Mouse (Mus musculus) olfactory bulb, adult 2 months (tissue): ENCODE data around the gene Lsamp. TPM values are rescaled to one million over a fixed set of nuclear protein-coding genes. Genes with fewer than 3 reads are reported as not detected.

ENCODE experiments used
- H3K27ac ChIP-seq: fragments of 200-500 bp; 2 replicates; pipeline ENCODE4 v1.5.1; 2012; ENCODE audit warnings: low read depth, low read length; ENCODE audit not compliant: insufficient read depth
- H3K4me1 ChIP-seq: fragments of 200-500 bp; 2 replicates; pipeline ENCODE4 v1.6.1; 2012; ENCODE audit warnings: low read length; ENCODE audit not compliant: control insufficient read depth, insufficient read depth
- H3K4me3 ChIP-seq: fragments of 200-500 bp; 2 replicates; pipeline ENCODE4 v1.5.1; 2012; ENCODE audit warnings: mild to moderate bottlenecking, low read depth, low read length, moderate library complexity; ENCODE audit not compliant: insufficient read depth
- CTCF ChIP-seq: fragments of 200-500 bp; IDR thresholded peaks from 2 replicates; pipeline ENCODE4 v1.5.1; 2012; ENCODE audit warnings: low read depth, mild to moderate bottlenecking, low read length, moderate library complexity; ENCODE audit not compliant: insufficient read depth
- POLR2A ChIP-seq: fragments of 200-500 bp; IDR thresholded peaks from 2 replicates; pipeline ENCODE4 v1.6.1; 2012; ENCODE audit warnings: mild to moderate bottlenecking, low read depth, low read length, moderate library complexity; ENCODE audit not compliant: insufficient read depth
- WGBS: fragments of 180-500 bp; shearing (Covaris S2); methylation state at CpG from one replicate; pipeline ENCODE4 v1.1.7; 2018; 5-methylcytosine and 5-hydroxymethylcytosine counted together
- polyA plus RNA-seq: library from polyadenylated mRNA; stranded (reverse); fragments of >200 nt; gene quantifications from 2 replicates; pipeline ENCODE4 v1.2.4, GENCODE M21; 2012; ENCODE audit warnings: low replicate concordance; ENCODE audit not compliant: missing spikeins, insufficient read depth, insufficient read length

Lsamp gene
- polyA plus RNA-seq, 1 experiment: 34.4 TPM

- no peak for TF ChIP-seq CTCF
- no peak for TF ChIP-seq POLR2A
- WGBS: 88% methylated on average over 1 of the region's 1 CpGs
- Histone ChIP-seq H3K4me1 (no peaks in the 10 kb centered on the region), H3K27ac (no peak overlapping the region), H3K4me3 (no peak overlapping the region)
Measured at GRCm38 (mm10) chr16:42097510-42097909, 2113.3 kb downstream of the Lsamp start.

DNA sequence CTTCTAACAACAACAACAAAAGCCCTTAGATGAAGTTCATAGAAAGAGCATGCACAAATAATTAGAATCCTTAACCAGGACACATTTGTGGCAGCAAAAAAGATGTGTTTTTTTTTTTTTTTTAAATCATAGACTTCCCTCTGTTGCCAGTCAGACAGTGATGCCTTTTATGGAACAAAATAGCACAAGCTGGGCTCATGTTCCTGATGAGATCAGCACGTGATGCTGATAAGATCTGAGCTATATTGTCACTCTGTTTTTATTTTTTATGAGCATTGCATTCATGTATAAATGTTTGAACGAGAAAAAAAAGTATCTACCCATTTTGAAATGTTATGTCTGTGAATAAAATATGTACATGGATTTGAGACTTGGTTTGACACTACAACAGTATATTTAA is 2118.0 kb downstream of the Lsamp start:
- no peaks in the 10 kb centered on the region for H3K4me1 ChIP-seq
- no peak overlapping the region for H3K27ac ChIP-seq
- TF ChIP-seq POLR2A (no peak), CTCF (no peak)
- no peak overlapping the region for H3K4me3 ChIP-seq
- WGBS: 54% methylated on average over 2 of the region's 2 CpGs

GRCm38 (mm10) chr16:42102635-42103034 is 2118.5 kb downstream of the Lsamp start:
- no peak for TF ChIP-seq POLR2A
- no peak for TF ChIP-seq CTCF
- H3K27ac ChIP-seq: no peak overlapping the region
- 42% methylated on average over 8 of the region's 8 CpGs for WGBS

DNA sequence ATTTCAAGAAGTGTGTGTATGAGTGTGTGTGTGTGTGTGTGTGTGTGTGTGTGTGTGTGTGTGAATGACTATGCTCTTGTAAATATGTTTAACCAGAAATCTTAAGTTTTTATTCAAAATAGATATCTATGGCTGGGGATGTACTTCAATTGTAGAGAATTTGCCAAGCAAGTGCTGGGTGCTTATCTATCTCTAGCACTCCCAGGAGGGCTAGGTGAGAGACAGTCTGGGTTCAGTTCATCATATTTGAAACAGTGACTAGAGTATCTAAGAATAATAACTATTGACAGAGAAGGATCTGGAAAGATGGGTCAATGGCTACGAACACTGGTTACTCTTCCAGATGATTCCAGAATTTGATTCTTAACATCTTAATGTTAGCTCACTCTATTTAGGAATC is 2128.1 kb downstream of the Lsamp start:
- Histone ChIP-seq H3K27ac (no peak overlapping the region), H3K4me1 (no peaks in the 10 kb centered on the region), H3K4me3 (no peak overlapping the region)
- no peak for TF ChIP-seq CTCF
- no peak for TF ChIP-seq POLR2A
- WGBS: 97% methylated on average over 1 of the region's 1 CpGs

More at GRCm38 (mm10) chr16:42102635-42103034, 2118.5 kb downstream of the Lsamp start:
- no peaks in the 10 kb centered on the region for H3K4me1 ChIP-seq
- no peak overlapping the region for H3K4me3 ChIP-seq

- H3K27ac ChIP-seq: no peak overlapping the region
- no peaks in the 10 kb centered on the region for H3K4me1 ChIP-seq
- WGBS: 76% methylated on average over 2 of the region's 2 CpGs
- TF ChIP-seq POLR2A: no peak
- no peak for TF ChIP-seq CTCF
- no peak overlapping the region for H3K4me3 ChIP-seq
Measured at GRCm38 (mm10) chr16:42113246-42113645, 2129.1 kb downstream of the Lsamp start.

DNA sequence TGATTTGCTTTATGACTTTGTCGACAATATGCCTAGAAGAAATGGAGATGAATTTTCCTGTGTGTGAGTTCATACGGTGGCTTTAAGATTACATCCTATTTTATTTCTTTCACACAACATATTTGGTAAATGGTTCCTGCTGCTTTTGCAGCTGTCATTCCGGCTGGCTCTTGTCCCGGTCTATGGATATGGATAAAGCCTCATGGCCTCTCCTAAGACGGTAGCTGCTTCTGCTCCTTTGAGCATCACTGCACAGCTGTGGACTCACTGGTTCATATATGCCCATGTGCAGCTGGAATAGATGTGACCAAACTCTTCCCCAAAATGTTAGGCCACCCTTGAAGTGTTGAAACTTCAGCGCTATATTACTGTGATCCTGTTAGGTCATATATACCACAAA is 2137.6 kb downstream of the Lsamp start:
- 93% methylated on average over 6 of the region's 6 CpGs for WGBS
- TF ChIP-seq POLR2A: no peak
- TF ChIP-seq CTCF: no peak
- Histone ChIP-seq H3K4me1 (no peaks in the 10 kb centered on the region), H3K4me3 (no peak overlapping the region), H3K27ac (no peak overlapping the region)

DNA sequence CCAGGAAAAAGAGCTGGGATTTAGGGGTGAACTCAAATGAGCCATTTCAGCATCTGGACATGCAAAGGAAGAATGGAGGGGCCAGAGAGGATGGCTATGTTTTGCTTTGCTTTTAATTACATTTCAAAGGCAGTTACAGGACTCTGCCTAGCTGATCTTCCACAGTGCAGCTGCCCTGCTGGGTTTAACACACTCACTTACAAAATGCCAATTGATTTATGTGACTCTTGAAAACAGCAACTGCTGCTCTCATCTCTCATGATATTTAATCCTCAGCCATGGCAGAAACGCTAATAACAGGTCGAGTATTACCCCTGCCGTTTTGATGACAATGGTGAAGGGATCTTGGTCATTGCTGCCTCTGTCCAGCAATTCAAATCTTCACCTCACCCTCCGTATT is 2139.7 kb downstream of the Lsamp start:
- Histone ChIP-seq H3K4me1 (no peaks in the 10 kb centered on the region), H3K27ac (no peak overlapping the region), H3K4me3 (no peak overlapping the region)
- TF ChIP-seq POLR2A (no peak), CTCF (no peak)
- WGBS: 59% methylated on average over 4 of the region's 4 CpGs

GRCm38 (mm10) chr16:42126061-42126460 is 2141.9 kb downstream of the Lsamp start:
- Histone ChIP-seq H3K27ac (no peak overlapping the region), H3K4me3 (no peak overlapping the region), H3K4me1 (no peaks in the 10 kb centered on the region)
- TF ChIP-seq POLR2A: no peak
- 97% methylated on average over 2 of the region's 2 CpGs for WGBS

DNA sequence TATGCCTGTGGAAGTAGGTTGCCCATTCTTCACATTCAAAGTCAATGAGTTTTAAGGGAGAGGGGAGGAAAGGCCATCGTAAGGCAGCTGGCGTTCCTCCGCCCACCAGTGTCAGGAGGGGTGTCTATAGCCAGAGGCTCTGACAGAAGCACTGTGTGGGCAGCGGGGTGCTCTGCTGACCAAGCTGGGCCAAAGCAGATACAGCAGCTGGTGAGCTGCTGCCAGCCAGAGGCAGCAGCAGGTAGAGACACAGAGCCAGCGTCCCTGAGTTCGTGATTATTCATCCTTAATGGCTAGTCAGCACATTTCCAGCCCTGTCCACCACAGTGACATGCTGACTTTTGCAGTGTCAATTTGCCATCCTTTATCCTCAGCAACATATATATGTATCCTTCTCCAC is 2163.0 kb downstream of the Lsamp start:
- Histone ChIP-seq H3K4me3 (no peak overlapping the region), H3K27ac (no peak overlapping the region), H3K4me1 (no peaks in the 10 kb centered on the region)
- WGBS: 74% methylated on average over 6 of the region's 6 CpGs
- TF ChIP-seq CTCF (no peak), POLR2A (no peak)

DNA sequence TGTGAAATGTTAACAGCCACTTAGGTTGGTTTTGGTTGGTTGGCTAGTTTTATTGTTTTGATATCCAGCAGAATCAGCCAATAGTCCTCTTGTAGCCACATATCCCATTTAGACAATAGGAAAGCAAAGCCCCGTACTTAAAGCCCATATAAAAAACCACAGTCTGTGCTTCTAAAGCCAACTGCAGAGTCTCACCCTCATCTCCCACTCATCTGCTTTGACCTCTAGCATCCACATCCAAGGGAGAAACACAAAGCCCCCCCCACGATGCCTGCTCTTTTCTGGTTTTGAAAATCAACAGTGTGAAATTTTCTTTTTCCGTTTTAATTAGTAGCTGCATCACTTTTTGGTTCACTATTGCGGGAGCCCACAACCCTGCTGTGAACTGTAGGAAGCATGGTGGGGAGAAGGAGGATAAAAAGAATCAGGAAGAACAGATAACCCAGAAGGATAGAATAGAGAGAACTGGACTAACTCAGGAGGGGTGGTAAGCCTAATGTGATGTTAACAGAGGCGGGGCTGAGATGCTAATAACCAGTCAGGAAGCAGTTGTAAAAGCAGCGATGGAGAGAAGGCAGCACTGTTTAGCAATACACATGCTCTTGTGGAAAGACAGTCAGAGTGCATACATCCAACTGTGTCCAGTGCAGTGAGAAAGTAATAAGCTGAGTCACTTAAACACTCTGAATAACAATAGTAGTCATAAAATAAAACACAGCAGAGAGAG is 2165.2 kb downstream of the Lsamp start:
- 37% methylated on average over 6 of the region's 6 CpGs for WGBS
- no peak for TF ChIP-seq POLR2A
- no peak for TF ChIP-seq CTCF
- Histone ChIP-seq H3K4me1 (no peaks in the 10 kb centered on the region), H3K27ac (no peak overlapping the region), H3K4me3 (no peak overlapping the region)
